Mouse (Mus musculus) midbrain, embryonic 15.5 days (tissue): ENCODE results near the gene Tent4b. TPM values are rescaled to one million over a fixed set of nuclear protein-coding genes. Genes with fewer than 3 reads are reported as not detected.
"Not testable (repeated sequence)": the region's sequence is repeated elsewhere in the genome, so short reads cannot be mapped to it uniquely, and the experiment has no call there.

Experiments used
- ATAC-seq: fragments of 200-750 bp; cut with Nextera tagmentation; replicated peaks from 2 replicates; pipeline ENCODE4 v1.8.0; 2017; ENCODE audit warnings: moderate TSS enrichment
- H3K27ac ChIP-seq: fragments of 300-500 bp; sonication (generic); 2 replicates; pipeline ENCODE4 v1.5.1; 2015; ENCODE audit warnings: mild to moderate bottlenecking, inconsistent platforms
- H3K27me3 ChIP-seq: fragments of 300-500 bp; sonication (generic); replicated peaks from 2 replicates; pipeline ENCODE4 v1.6.1; 2015; ENCODE audit warnings: inconsistent platforms
- H3K36me3 ChIP-seq: fragments of 300-500 bp; sonication (generic); replicated peaks from 2 replicates; pipeline ENCODE4 v1.6.1; 2015; ENCODE audit warnings: inconsistent platforms
- H3K4me1 ChIP-seq: fragments of 300-500 bp; sonication (generic); 2 replicates; pipeline ENCODE4 v1.6.1; 2015; ENCODE audit warnings: inconsistent platforms
- H3K4me2 ChIP-seq: fragments of 300-500 bp; sonication (generic); 2 replicates; pipeline ENCODE4 v1.6.1; 2015; ENCODE audit warnings: inconsistent platforms, mild to moderate bottlenecking, moderate library complexity
- H3K4me3 ChIP-seq: fragments of 300-500 bp; sonication (generic); 2 replicates; pipeline ENCODE4 v1.5.1; 2015; ENCODE audit warnings: mild to moderate bottlenecking, inconsistent platforms
- H3K9ac ChIP-seq: fragments of 300-500 bp; sonication (generic); 2 replicates; pipeline ENCODE4 v1.6.1; 2015; ENCODE audit warnings: mild to moderate bottlenecking, inconsistent platforms
- H3K9me3 ChIP-seq: fragments of 300-500 bp; sonication (generic); 2 replicates; pipeline ENCODE4 v1.6.1; 2016; ENCODE audit warnings: inconsistent platforms
- WGBS: fragments of 180-500 bp; shearing (Covaris S2); methylation state at CpG from one replicate; pipeline ENCODE4 v1.1.7; 2015; ENCODE audit warnings: mixed read lengths; 5-methylcytosine and 5-hydroxymethylcytosine counted together
- polyA plus RNA-seq: library from polyadenylated mRNA; unstranded; fragments of >200 nt; fragmentation: Nextera tagmentation; extraction: Ambion mirVana; gene quantifications from 2 replicates; pipeline ENCODE4 v1.2.1, GENCODE M21; 2015

Tent4b gene
- polyA plus RNA-seq, 1 experiment from 2014 or later, result 11.2 TPM

DNA sequence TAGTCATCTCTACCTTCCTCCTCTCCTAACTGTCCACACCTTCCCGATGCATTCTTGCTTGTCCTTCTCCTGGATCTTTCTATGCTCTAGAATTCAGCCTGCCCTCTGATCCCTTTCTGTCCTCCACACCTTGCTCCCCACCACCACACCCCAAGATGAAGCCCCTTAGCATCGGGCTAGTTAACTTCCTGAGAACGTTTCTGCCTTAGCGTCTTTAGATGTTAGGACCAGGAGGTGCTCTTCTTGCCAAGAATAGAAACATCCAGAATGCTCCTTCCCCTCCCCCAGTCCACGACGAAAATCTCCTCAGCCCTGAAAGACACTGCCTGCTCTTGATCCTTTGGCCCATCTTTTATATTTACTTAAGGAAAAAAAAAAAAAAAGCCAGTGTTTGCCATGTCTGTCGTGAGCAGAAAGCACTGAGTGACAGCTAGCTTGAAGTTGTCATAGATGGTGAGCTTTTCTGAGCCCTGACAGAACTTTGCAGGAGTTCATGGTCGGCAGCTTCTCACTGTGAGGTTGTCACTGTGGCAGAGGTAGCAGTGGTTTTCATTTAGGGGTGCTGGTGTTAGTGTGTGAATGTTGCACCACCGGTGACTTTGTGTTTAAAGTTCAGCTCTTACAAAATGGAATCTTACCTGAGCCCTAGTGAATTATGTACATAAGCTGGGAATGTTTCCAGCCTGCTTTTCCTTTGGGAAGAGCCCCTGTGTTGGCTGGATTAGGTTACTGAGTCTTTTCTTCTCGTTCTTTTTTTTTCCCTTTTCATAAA, 1.9 kb downstream of the Tent4b start:
- Histone ChIP-seq H3K9ac (peak overlapping the region; percentile 79; the same call in 1 of the 2 replicates), H3K4me2 (peak overlapping the region; percentile 79), H3K4me3 (peak overlapping the region; percentile 69), H3K4me1 (peaks cover 50% of the 10 kb centered on the region), H3K36me3 (no peaks in the 10 kb centered on the region), H3K27ac (no peak overlapping the region), H3K9me3 (no peaks in the 10 kb centered on the region), H3K27me3 (no peaks in the 10 kb centered on the region)
- ATAC-seq, result no peak
- 13% methylated on average over 10 of the region's 10 CpGs for WGBS

DNA sequence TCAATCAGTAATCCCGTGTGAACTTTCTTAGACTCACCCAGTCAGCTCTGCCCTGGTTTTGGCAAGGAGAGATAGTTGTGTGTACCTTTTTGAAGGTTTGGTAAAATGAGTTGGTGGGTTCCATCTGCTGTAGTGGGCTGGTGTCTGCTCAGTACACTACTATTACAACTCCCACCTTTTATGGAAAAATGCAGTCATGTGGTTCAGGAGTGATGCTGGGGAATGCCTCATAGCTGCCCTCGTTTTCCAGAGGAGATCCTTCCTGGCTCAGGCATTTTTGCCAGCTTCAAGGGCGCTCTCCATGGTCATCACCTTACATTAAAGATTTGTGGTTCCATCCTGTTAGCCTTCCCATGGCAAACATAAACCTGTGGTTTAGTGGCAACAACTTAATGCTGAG, 2.6 kb downstream of the Tent4b start:
- peak overlapping the region; percentile 69 for H3K4me3 ChIP-seq
- H3K4me1 ChIP-seq, result peaks cover 50% of the 10 kb centered on the region
- no peaks in the 10 kb centered on the region for H3K36me3 ChIP-seq
- H3K4me2 ChIP-seq, result peak overlapping the region; percentile 79
- H3K27ac ChIP-seq, result no peak overlapping the region
- H3K9me3 ChIP-seq, result no peaks in the 10 kb centered on the region
- no peak for ATAC-seq
- peak overlapping the region; percentile 79; the same call in 1 of the 2 replicates for H3K9ac ChIP-seq
- 42% methylated on average over 3 of the region's 3 CpGs for WGBS
- no peaks in the 10 kb centered on the region for H3K27me3 ChIP-seq

DNA sequence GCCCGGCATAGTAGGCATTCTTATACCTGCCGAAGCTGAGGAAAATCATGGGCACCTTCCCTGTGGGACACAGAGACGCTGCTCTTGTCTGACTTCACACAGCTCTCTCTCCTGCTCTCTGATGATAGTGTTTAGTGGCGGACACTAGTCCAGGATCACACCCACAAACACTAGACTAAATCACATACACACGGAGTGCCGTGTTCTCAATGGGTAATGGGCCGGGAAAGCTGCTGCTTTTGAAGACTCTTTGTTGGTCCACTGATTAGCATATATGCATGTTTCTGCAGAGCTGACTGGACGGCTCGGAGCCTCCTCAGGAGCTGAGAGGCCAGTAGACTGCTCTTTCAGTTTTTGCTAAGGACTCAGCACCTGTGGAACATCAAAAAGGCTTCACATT, 7.0 kb downstream of the Tent4b start:
- 60% methylated on average over 9 of the region's 9 CpGs for WGBS
- no peaks in the 10 kb centered on the region for H3K36me3 ChIP-seq
- no peak for ATAC-seq
- no peak overlapping the region for H3K9ac ChIP-seq
- H3K4me1 ChIP-seq, result peaks cover 37% of the 10 kb centered on the region
- H3K27ac ChIP-seq, result no peak overlapping the region
- H3K9me3 ChIP-seq, result no peaks in the 10 kb centered on the region
- H3K27me3 ChIP-seq, result no peaks in the 10 kb centered on the region
- no peak overlapping the region for H3K4me2 ChIP-seq
- no peak overlapping the region for H3K4me3 ChIP-seq

DNA sequence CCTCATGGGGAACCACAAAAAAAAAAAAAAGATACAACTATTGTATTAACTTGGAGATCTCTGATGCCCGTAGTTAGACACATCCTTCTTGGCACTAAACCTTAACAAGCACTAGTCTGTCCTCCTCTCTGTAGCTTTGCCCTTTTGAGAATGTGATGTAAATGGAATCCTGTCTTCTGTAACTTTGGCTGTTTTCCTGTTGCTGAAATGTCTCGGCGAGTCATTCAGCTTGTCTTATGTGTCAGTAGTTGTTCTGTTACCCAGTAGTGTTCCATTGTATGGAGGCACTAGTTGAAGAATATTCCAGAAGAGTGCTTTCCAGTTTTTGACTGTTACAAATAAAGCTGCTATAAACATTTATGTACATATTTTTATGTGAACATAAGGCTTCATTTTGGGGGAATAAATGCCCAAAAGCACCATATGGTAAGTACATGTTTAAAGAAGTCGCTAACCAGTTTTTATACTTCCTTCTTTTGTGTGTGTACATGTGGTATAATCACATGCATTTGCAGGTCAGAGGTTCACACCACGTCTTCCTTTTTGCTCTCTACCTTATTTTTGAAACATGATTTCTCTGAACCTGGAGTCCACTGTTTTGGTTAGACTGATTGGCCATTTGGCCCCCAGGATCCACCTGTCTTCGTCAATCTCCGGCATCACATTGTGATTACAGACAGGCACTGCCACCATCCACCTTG, 8.3 kb downstream of the Tent4b start:
- Histone ChIP-seq H3K4me3 (no peak overlapping the region), H3K9me3 (no peaks in the 10 kb centered on the region), H3K4me2 (no peak overlapping the region), H3K27me3 (no peaks in the 10 kb centered on the region), H3K36me3 (no peaks in the 10 kb centered on the region), H3K4me1 (peaks cover 24% of the 10 kb centered on the region), H3K9ac (no peak overlapping the region), H3K27ac (no peak overlapping the region)
- 90% methylated on average over 7 of the region's 7 CpGs for WGBS
- ATAC-seq, result no peak

DNA sequence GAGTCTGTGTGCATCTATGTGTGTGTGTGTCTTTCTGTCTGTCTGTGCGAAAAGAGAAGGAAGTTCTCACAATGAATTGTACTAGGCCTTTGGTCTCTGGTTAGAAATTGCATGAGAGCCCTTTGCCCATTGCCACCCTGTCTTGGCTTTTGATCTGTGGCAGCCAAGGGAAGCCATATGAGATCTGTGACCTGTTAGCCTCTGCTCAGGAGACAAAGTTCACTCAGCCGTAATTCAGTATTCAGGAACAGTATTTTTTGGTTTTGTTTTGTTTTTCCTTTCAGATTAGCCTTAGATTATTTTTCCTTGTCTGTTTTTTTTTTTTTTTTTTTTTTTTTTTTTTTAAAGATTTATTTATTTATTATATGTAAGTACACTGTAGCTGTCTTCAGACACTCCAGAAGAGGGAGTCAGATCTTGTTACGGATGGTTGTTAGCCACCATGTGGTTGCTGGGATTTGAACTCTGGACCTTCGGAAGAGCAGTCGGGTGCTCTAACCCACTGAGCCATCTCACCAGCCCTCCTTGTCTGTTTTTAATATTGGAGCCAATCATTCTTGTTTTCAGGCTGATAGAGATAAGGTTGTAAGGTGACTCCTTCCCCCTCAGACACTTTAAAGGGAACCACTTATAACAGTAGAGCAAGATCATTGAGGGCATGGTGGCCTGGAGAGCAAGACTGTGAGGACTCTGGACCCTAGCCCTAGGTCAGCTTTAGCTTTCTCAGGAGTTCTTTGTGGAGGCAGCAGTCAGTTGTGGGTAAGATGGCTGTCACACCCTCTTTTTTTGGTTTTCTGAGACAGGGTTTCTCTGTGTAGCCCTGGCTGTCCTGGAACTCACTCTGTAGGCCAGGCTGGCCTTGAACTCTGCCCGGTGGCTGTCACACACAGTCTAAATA, 11.2 kb downstream of the Tent4b start:
- not testable (repeated sequence) for ATAC-seq, H3K4me1 ChIP-seq, H3K36me3 ChIP-seq, H3K4me2 ChIP-seq, H3K9ac ChIP-seq, H3K27me3 ChIP-seq, H3K4me3 ChIP-seq, H3K9me3 ChIP-seq, H3K27ac ChIP-seq
- 88% methylated on average over 5 of the region's 6 CpGs for WGBS

DNA sequence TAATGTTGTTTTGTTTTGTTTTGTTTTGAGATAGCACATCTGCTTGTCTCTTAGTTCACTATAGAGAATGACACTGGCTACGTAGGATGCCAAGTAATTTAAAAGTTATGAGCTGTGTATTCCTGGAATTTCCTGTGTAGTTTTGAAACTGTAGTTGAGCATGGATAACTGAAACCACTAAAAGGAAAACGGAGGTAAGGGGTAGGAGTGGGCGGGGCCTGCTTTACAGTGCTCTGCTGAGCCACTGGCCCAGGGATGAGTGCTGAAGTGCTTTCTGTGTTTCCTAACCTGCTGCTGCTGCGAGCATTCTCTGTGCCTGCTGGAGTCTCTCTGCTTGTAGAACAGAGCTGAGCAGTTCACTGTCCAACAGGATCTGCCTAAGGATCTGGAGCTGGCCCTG, 22.3 kb downstream of the Tent4b start:
- no peak for ATAC-seq
- no peak overlapping the region for H3K4me3 ChIP-seq
- 71% methylated on average over 4 of the region's 4 CpGs for WGBS

DNA sequence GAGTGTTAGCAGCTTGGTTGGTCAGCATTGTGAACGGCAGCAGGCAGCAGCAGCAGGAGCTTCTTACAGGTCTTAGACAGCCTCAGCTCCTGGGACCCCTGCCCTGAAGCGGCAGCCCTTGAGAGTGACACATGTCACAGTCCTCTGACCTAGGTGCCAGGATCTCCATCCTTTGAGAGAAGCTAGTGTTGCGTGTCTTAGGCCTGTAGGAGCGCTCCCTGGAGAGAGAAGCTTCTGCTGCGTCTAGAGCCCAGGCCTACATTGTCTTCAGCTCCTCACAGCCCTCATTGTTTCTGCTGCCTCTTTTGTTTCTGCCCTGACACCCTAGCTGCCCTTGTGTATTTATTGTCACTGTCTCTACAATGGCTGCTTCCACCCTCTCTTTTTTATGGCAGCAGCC, 26.3 kb downstream of the Tent4b start:
- Histone ChIP-seq H3K27ac (peak overlapping the region; percentile 51), H3K9me3 (no peaks in the 10 kb centered on the region), H3K4me3 (no peak overlapping the region), H3K36me3 (no peaks in the 10 kb centered on the region), H3K9ac (no peak overlapping the region), H3K4me1 (peaks cover 21% of the 10 kb centered on the region), H3K27me3 (no peaks in the 10 kb centered on the region), H3K4me2 (no peak overlapping the region)
- no peak for ATAC-seq
- WGBS, result 15% methylated on average over 5 of the region's 5 CpGs

More for the DNA sequence above, 22.3 kb downstream of the Tent4b start:
- H3K9me3 ChIP-seq, result no peaks in the 10 kb centered on the region
- no peak overlapping the region for H3K27ac ChIP-seq
- H3K9ac ChIP-seq, result no peak overlapping the region
- H3K27me3 ChIP-seq, result no peaks in the 10 kb centered on the region
- no peak overlapping the region for H3K4me2 ChIP-seq
- no peaks in the 10 kb centered on the region for H3K36me3 ChIP-seq
- H3K4me1 ChIP-seq, result peaks cover 12% of the 10 kb centered on the region

DNA sequence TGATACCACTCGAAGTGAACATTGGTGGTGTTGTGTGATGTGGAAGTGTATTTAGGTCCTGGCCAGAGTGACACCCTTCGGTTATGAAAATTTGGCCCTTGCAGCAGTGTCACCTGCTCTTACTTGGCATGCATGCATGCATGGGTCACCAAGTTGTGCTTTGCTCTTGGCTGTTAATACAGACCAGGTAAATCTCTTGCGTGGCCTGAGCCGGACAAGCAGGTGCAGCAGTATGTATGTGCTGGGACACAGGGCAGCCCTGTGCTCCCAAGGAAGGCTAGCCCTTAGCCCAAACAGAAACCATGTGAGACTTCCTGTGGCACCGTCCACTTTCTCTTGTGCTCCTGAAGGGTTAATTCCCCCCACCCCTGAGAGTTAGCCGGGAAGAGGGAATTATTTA, 28.8 kb downstream of the Tent4b start:
- no peak for ATAC-seq
- peaks cover 21% of the 10 kb centered on the region for H3K4me1 ChIP-seq
- H3K4me2 ChIP-seq, result no peak overlapping the region
- WGBS, result 61% methylated on average over 6 of the region's 6 CpGs
- no peaks in the 10 kb centered on the region for H3K9me3 ChIP-seq
- no peaks in the 10 kb centered on the region for H3K27me3 ChIP-seq
- H3K9ac ChIP-seq, result no peak overlapping the region
- no peak overlapping the region for H3K4me3 ChIP-seq
- H3K27ac ChIP-seq, result no peak overlapping the region
- H3K36me3 ChIP-seq, result no peaks in the 10 kb centered on the region

DNA sequence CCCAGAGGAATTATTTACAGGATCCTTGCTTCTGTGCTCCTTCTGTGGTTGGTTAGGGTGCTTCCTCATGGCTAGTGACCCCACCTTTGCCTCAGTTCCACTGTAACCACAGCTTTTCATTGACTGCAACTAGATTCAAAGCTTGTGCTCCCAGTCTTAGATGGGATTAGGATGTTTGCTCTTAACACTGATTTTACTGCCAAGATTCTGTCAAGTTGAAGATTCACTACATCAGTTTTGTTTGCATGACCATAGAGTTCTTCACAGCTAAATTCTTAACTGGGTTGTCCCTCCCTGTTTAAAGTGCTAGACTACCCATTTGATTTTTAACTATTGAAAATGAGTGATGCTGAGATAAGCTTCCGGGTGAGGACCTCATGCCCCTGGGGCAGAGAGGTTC, 29.3 kb downstream of the Tent4b start:
- WGBS, result 56% methylated on average over 1 of the region's 1 CpGs
- Histone ChIP-seq H3K27ac (no peak overlapping the region), H3K4me3 (no peak overlapping the region), H3K27me3 (no peaks in the 10 kb centered on the region), H3K4me1 (peaks cover 21% of the 10 kb centered on the region), H3K4me2 (no peak overlapping the region), H3K9ac (no peak overlapping the region), H3K36me3 (no peaks in the 10 kb centered on the region), H3K9me3 (no peaks in the 10 kb centered on the region)
- no peak for ATAC-seq

DNA sequence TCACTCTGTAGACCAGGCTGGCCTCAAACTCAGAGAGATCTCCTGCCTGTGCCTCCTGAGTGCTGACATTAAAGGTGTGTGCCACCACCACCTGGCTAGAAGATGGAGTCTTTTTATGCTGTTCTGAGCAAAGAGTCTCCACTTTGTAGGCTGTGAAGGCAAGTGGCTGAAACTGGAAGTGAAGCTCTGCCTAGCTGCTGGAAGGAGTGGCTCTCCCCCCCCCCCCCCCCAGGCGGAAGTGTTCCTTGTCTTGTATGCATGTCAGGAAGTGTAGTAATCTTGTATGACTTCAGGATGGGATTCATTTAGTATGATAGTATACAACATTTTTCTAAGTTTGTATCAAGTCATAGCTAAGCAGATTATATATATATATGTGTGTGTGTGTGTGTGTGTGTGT, 29.8 kb downstream of the Tent4b start:
- Histone ChIP-seq H3K9ac (no peak overlapping the region), H3K27ac (no peak overlapping the region), H3K9me3 (no peaks in the 10 kb centered on the region), H3K36me3 (no peaks in the 10 kb centered on the region), H3K4me2 (no peak overlapping the region), H3K4me1 (peaks cover 21% of the 10 kb centered on the region), H3K27me3 (no peaks in the 10 kb centered on the region), H3K4me3 (no peak overlapping the region)
- ATAC-seq, result no peak
- 67% methylated on average over 1 of the region's 1 CpGs for WGBS

DNA sequence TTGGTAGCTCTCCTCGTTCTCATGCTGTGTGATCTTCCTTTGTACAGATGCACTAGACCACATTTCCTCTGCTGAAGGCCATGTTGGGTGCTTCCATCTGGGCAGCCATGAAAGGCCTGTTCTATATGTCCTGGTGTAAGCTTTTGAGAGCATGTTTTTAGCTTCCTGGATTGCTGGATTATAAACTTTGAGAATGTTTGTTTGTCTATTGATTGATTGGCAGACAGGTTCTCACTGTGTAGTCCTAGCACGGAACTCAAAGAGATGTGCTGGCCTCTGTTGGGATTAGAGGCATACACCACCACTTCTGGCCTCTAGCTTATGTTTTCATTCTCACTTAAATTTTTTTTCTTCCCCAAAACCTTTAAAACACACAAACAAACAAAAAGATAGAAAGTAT, 37.7 kb downstream of the Tent4b start:
- Histone ChIP-seq H3K4me3 (no peak overlapping the region), H3K4me1 (no peaks in the 10 kb centered on the region; the same call in 1 of the 2 replicates), H3K27ac (no peak overlapping the region), H3K9me3 (no peaks in the 10 kb centered on the region), H3K27me3 (no peaks in the 10 kb centered on the region), H3K36me3 (no peaks in the 10 kb centered on the region), H3K4me2 (no peak overlapping the region), H3K9ac (no peak overlapping the region)
- 72% methylated on average over 2 of the region's 2 CpGs for WGBS
- no peak for ATAC-seq

DNA sequence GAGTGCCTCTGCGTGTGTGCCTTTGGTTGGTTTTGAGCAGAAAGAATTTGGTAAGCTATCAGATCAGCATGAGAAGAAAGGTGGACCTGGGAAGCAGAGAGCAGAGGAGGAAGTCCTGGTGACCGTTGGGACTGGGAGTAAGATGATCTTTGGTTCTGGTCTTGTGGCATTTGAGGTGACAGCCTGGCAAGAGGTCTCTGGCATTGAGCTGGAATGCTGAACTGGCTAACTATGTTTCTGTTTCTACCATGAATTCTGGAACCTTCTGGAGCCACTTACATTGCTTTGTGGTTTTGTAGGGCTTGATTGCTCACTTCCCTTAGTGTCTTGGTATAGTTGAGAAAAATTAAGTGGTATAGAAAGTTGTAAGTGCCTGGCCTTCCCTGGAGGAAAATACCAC, 38.6 kb downstream of the Tent4b start:
- Histone ChIP-seq H3K27me3 (no peaks in the 10 kb centered on the region), H3K4me1 (no peaks in the 10 kb centered on the region; the same call in 1 of the 2 replicates), H3K36me3 (no peaks in the 10 kb centered on the region), H3K27ac (no peak overlapping the region), H3K9me3 (no peaks in the 10 kb centered on the region), H3K9ac (no peak overlapping the region), H3K4me2 (no peak overlapping the region), H3K4me3 (no peak overlapping the region)
- 81% methylated on average over 2 of the region's 2 CpGs for WGBS
- no peak for ATAC-seq
